Mouse (Mus musculus) liver, embryonic 14.5 days (tissue): ENCODE measurements around the gene Tusc2.

Experiments used
- CTCF ChIP-seq: IDR thresholded peaks from 2 replicates; pipeline ENCODE4 v1.5.1; 2016; ENCODE audit warnings: antibody characterized with exemption, low read depth, control low read depth
- EP300 ChIP-seq: IDR thresholded peaks from 2 replicates; pipeline ENCODE4 v1.6.1; 2016; ENCODE audit warnings: antibody characterized with exemption, low read depth

DNA sequence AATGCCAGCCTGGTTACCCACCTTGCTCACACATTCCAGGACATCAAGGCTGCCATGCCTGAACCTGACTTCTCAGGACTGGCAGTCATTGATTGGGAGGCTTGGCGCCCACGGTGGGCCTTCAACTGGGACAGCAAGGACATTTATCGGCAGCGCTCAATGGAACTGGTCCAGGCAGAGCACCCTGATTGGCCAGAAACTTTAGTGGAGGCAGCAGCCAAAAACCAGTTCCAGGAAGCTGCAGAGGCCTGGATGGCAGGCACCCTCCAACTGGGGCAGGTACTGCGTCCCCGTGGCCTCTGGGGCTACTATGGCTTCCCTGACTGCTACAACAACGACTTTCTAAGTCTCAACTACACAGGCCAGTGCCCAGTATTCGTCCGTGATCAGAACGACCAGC lies 14.8 kb downstream of the Tusc2 start:
- TF ChIP-seq CTCF = no peak
- TF ChIP-seq EP300 = no peak
